ENCODE assay signal across 26 mouse cellular contexts in genomic region chr11:33398701-33399100, GRCm38 (mm10).
DNase-seq lines count a peak whose midpoint lies in the region; ATAC-seq lines count a peak whose summit lies in the region.
"Had no signal": no experiment of that assay in that cellular context is flagged by ENCODE, and none has a peak within 500 bp of the region (broad histone marks: within the 10 kb centered on the region; RNA-seq: fewer than 3 reads in every experiment).

No protein-coding gene starts in this region.

- no peak overlapping the region for H3K4me2 ChIP-seq in neural tube, embryonic 13.5 days
- H3K4me2 ChIP-seq in neural tube, embryonic 15.5 days = no peak overlapping the region
- H3K4me2 ChIP-seq: forebrain, embryonic 15.5 days; heart, embryonic 12.5 days; hindbrain, embryonic 12.5 days; limb, embryonic 15.5 days; midbrain, embryonic 13.5 days; stomach, embryonic 15.5 days had no signal

- H3K27ac ChIP-seq in neural tube, embryonic 13.5 days (replicated peaks) = peak overlapping the region; percentile 46
- no peak overlapping the region for H3K27ac ChIP-seq in neural tube, embryonic 15.5 days (replicated peaks)
- H3K27ac ChIP-seq: forebrain, embryonic 15.5 days; hindbrain, embryonic 12.5 days; left cerebral cortex, adult 2 months; limb, embryonic 15.5 days; midbrain, embryonic 13.5 days; stomach, embryonic 15.5 days had no signal

- ATAC-seq in neural tube, embryonic 13.5 days (ENCODE audit: low read depth) = no peak
- ATAC-seq in neural tube, embryonic 15.5 days (ENCODE audit: low FRiP score) = no peak
- no peak for ATAC-seq in megakaryocyte-erythroid progenitor cell, adult 5-6 weeks (replicated peaks; ENCODE audit: low FRiP score, low TSS enrichment, poor library complexity, severe bottlenecking)
- ATAC-seq: CD4-positive, CD25-positive, alpha-beta regulatory T cell, adult 4 months; forebrain, embryonic 15.5 days; inflammation-experienced regulatory T-cells, adult 6 months had no signal

- no peaks in the 10 kb centered on the region for H3K27me3 ChIP-seq in neural tube, embryonic 13.5 days
- no peaks in the 10 kb centered on the region for H3K27me3 ChIP-seq in neural tube, embryonic 15.5 days (replicated peaks)
- H3K27me3 ChIP-seq: forebrain, embryonic 15.5 days; heart, embryonic 12.5 days; hindbrain, embryonic 12.5 days; limb, embryonic 15.5 days; midbrain, embryonic 13.5 days; stomach, embryonic 15.5 days had no signal

- peak; percentile 17 for DNase-seq in adrenal gland, adult 8-10 months
- no peak for DNase-seq in adrenal gland, adult 18-20 months (ENCODE audit: low spot score in 2 of 2)
- peak; percentile 91 for DNase-seq in gonadal fat pad, adult 2 months (ENCODE audit: low read depth)
- DNase-seq in skeletal muscle tissue, adult 2 months (ENCODE audit: low read depth, low spot score) = peak; percentile 3
- DNase-seq in left cerebral cortex, postnatal 25 days (ENCODE audit: low spot score in 2 of 2) = no peak
- DNase-seq: cerebellum, adult 11-12 months; gastrocnemius, postnatal 10 days; heart, adult 18-20 months; heart, postnatal 10 days; kidney, adult 18-20 months; left cerebral cortex, postnatal 4 days; retina, postnatal 1 day; thymus, adult 18-20 months; thymus, postnatal 4 days had no signal

- no peaks in the 10 kb centered on the region for H3K9me3 ChIP-seq in neural tube, embryonic 13.5 days
- H3K9me3 ChIP-seq in neural tube, embryonic 15.5 days (replicated peaks) = no peaks in the 10 kb centered on the region
- H3K9me3 ChIP-seq: forebrain, embryonic 15.5 days; heart, embryonic 12.5 days; hindbrain, embryonic 12.5 days; limb, embryonic 15.5 days; midbrain, embryonic 13.5 days; stomach, embryonic 15.5 days had no signal

- H3K9ac ChIP-seq in neural tube, embryonic 13.5 days = no peak overlapping the region
- H3K9ac ChIP-seq in neural tube, embryonic 15.5 days (replicated peaks) = no peak overlapping the region
- H3K9ac ChIP-seq: forebrain, embryonic 15.5 days; heart, embryonic 12.5 days; hindbrain, embryonic 12.5 days; limb, embryonic 15.5 days; midbrain, embryonic 13.5 days; stomach, embryonic 15.5 days had no signal

- whole genome bisulfite sequencing in neural tube, embryonic 13.5 days = 79% methylated on average over 3 of the region's 3 CpGs
- WGBS in neural tube, embryonic 15.5 days = 74% methylated on average over 3 of the region's 3 CpGs

- intact Hi-C loops in left cerebral cortex, postnatal 25 days (cut with DNase I) = no loop called here

- no peak overlapping the region for H3K4me3 ChIP-seq in neural tube, embryonic 13.5 days
- no peak overlapping the region for H3K4me3 ChIP-seq in neural tube, embryonic 15.5 days (replicated peaks)
- H3K4me3 ChIP-seq: forebrain, embryonic 15.5 days; heart, embryonic 12.5 days; hindbrain, embryonic 12.5 days; left cerebral cortex, adult 2 months; limb, embryonic 15.5 days; midbrain, embryonic 13.5 days; stomach, embryonic 15.5 days had no signal

- peaks cover 18% of the 10 kb centered on the region for H3K4me1 ChIP-seq in neural tube, embryonic 13.5 days (replicated peaks)
- peaks cover 8% of the 10 kb centered on the region for H3K4me1 ChIP-seq in neural tube, embryonic 15.5 days
- H3K4me1 ChIP-seq: forebrain, embryonic 15.5 days; heart, embryonic 12.5 days; hindbrain, embryonic 12.5 days; limb, embryonic 15.5 days; midbrain, embryonic 13.5 days; stomach, embryonic 15.5 days had no signal

- H3K36me3 ChIP-seq in neural tube, embryonic 13.5 days = no peaks in the 10 kb centered on the region
- H3K36me3 ChIP-seq in neural tube, embryonic 15.5 days = no peaks in the 10 kb centered on the region
- H3K36me3 ChIP-seq: forebrain, embryonic 15.5 days; heart, embryonic 12.5 days; hindbrain, embryonic 12.5 days; limb, embryonic 15.5 days; midbrain, embryonic 13.5 days; stomach, embryonic 15.5 days had no signal

Comparison
In these comparisons a context has a peak if more than half of its experiments do, and no peak if none do; other contexts are left out.
1. DNase-seq: peak in adrenal gland, adult 8-10 months (single experiment), gonadal fat pad, adult 2 months (single experiment) and skeletal muscle tissue, adult 2 months (single experiment); none in adrenal gland, adult 18-20 months (0 of 2) and left cerebral cortex, postnatal 25 days (0 of 2).